Mouse (Mus musculus): ENCODE results near the gene Pkp1.

The Pkp1 gene

GRCm38 (mm10) chr1:135909381-135909780, 9.6 kb downstream of the Pkp1 start:
- no peak for DNase-seq (ENCODE audit: extremely low read depth, low read depth, low spot score)

DNA sequence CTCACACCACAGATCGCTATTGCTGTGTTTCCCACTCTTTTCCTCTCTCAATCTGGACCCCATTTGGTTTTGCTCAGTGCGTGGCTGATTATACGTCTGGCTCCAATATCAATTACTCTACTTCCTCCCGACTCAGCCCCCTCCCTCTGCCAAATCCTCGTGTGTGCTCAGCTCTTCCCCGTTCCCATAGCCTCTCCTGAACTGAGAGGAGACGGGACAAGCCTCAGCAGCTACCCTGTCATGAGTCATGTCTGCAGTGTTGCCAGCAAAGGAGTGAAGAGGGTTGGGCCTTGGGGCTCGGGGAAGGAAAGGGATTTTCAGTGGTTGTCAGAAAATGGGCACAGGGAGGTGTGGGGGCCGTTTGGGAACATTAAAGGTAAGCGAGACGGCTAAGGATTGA, 12.3 kb downstream of the Pkp1 start:
- no peak for DNase-seq (ENCODE audit: extremely low read depth, low read depth, low spot score)

DNA sequence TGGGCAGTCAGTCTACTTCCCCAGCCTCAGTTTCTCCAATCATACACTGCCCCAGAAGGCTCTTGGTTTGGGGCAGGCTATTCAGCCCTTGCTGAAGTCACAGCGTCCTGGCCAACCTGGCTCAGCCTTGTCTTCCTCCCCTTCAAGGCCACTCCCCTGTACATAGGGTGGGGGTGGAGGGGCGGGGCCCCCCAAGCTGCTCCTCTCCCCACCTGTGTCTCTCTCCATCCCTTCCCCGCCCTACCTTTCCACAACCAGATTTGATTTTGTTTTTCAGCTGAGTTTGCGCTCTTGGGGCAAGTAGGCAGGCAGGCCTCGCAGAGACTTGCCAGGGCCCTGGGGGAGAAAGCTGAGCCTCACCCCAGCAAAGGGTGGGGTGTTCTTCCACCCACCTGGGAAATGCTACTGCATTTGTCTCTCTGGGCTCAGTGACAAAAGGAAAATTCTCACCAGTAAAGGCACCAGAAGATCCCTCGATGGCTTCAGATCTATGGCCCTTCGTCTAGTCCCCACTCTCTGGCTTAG, 19.0 kb downstream of the Pkp1 start:
- no peak for DNase-seq (ENCODE audit: extremely low read depth, low read depth, low spot score)

- no peak for DNase-seq (ENCODE audit: extremely low read depth, low read depth, low spot score)
Observed at GRCm38 (mm10) chr1:135899295-135899694, 19.7 kb downstream of the Pkp1 start.

DNA sequence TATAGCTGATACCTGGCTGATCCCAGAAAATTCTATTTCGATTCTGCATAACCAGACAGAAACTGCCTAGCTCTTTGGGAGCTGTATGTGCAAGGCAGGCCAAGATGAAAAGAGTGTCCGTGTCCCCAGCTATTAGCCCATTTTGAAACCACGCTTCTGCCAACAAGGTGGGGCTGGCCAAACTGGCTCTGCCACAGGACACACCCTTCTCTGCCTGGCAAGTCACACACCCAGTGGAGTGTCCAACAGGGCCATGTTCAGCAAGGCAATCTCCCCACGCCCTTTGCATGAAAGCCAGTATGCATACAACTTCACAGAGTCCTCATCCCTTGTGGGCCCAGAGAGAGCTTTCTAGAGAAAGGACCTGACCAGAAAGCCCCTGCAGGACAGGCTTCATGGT, 23.6 kb downstream of the Pkp1 start:
- DNase-seq (ENCODE audit: extremely low read depth, low read depth, low spot score), result no peak

DNA sequence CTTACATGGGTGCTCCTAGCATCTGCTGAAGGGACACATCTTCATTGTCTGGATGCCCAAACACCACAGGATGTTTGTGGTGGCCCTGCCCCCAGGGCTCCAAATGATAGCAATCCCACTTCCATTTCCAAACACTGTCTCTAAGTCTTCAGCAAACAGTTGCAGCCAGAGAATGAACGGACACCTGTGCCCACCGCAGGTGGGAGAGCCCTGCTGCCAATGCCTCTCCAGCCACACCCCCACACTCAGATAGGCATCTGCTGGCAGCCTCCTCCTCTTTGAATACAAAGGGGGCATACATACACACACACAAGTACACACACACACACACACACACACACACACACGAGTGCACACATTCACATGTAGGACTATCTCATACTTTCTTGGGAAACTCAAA, 25.6 kb downstream of the Pkp1 start:
- DNase-seq (ENCODE audit: extremely low read depth, low read depth, low spot score), result no peak

DNA sequence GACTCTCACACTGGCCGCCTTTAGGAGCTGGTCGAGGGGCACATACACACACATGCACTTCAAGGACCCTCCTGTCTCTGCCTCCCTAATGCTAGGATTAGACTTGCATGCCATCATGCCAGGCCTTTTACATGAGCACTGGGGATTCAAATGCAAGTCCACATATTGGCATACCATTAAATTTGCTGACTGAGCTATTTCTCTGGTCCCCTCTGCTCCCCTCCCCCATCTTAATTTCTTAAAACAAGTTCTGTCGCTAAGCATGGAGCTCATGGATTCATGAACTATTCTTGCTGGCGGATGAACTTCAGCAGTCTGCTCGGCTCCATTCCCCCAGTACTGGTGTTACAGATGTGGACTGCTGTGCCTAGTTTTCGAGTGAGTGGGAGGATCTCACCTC, 26.2 kb downstream of the Pkp1 start:
- DNase-seq (ENCODE audit: extremely low read depth, low read depth, low spot score), result no peak

GRCm38 (mm10) chr1:135892233-135892632, 26.8 kb downstream of the Pkp1 start:
- no peak for DNase-seq (ENCODE audit: extremely low read depth, low read depth, low spot score)

DNA sequence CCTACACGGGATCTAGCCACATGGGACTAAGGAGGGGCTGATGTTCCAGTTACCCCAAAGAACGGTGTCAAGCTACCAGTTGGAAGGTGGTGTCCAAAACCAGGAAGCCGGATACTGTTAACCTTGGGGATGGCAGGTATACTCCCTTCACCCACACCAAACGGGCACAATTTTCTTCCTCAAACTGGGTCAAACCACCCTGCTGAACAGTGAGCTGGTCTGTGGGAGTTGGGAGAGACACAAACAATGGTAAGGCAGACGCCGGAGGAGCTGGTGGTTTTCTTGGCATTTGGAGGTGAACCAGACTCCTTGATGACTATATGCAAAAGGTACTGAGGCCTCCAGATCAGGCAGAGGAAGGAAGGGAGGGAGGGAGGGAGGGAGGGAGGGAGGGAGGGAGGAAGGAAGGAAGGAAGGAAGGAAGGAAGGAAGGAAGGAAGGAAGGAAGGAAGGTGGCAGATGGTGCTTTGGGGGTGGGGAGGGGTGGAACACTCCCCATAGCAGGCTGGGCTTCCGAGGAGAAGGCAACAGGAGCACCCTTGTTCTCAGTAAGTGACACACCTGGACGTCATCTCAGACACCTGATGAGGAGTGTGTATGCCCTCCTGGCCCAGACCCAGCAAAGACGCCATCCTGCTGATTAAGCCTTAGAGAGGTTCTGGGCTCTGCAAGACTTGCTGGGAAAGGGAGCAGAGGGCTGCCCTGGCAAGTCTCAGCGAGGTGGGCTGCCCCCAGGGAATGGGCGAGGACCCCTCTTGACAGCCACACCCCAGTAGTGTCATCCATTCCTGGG, 27.4 kb downstream of the Pkp1 start:
- no peak for DNase-seq (ENCODE audit: extremely low read depth, low read depth, low spot score)

DNA sequence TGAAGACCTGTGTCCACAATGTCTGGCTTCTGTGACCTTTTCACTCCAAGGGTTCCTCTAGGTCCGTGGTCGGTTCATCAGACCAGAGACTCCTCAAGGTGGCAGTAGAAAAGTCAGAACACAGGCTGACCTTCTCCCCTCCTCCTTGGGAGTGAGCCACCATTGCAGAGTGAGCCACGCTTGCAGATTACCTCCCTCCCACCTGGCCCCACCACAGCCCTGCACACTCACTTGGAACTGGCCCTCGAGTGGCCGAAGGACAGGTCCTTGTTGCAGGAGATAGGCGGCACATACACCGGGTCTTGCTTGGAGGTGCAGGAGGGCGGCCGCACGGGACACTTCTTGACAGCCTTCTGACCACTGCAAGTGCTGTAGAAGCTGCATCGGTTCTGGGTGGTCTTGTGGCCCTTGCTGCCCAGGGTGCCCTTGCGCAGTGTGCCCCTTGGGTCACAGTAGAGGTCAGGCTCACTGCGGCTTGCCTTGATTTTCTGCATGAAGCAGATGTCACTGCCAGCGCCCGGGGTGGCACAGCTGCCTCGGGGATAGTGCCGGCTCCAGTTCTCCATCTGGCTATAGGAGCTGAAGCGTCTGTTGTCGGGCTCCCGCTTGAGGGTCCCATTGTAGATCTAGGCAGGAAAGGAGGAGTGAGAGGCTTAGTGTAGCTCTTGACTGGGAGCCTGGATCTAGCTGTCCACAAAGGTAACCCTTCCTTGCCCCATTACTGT, 29.4 kb downstream of the Pkp1 start:
- DNase-seq (ENCODE audit: extremely low read depth, low read depth, low spot score), result no peak

- no peak for DNase-seq (ENCODE audit: extremely low read depth, low read depth, low spot score)
Observed at GRCm38 (mm10) chr1:135882385-135883109, 36.5 kb downstream of the Pkp1 start.

GRCm38 (mm10) chr1:135877248-135877647, 41.8 kb downstream of the Pkp1 start:
- DNase-seq (ENCODE audit: extremely low read depth, low read depth, low spot score), result no peak

DNA sequence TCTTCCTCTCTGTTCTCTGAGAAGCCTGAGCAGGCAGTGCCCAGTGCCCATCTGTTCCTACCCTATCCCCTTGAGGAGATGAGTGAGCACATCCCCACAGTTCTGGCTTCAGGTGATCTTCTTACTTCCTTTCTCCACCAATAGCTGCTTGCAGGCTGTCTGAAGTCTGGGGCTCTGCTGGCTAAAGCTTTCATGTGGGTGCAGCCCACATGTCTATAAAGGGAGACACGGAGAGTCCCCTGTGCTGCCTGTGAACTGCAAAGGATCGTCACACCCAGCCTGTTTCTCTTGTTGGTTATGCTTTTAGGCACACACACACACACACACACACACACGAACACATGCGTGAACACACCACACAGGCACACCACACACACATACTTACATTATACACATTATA, 46.0 kb downstream of the Pkp1 start:
- no peak for DNase-seq (ENCODE audit: extremely low read depth, low read depth, low spot score)

DNA sequence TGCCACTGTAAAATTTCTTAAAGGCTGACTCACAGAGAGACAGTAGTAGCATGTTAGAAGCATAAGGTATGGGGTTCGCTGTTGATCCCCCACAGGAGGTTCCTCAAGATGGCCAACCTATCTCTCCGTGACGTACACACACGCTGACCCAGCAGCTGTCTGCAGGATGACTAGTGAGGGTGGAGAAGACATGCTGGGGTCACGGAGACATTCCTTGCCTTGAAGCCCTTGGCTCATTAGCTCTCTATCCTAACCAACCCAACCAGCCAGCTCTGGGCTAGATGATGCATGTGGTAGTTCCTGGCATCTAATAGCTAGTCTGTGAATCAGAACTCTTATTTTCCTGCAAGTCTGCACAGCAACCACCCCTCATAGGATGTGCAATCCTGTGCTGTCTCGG, 50.4 kb downstream of the Pkp1 start:
- no peak for DNase-seq (ENCODE audit: extremely low read depth, low read depth, low spot score)

- no peak for DNase-seq (ENCODE audit: extremely low read depth, low read depth, low spot score)
Observed at GRCm38 (mm10) chr1:135865518-135866194, 53.4 kb downstream of the Pkp1 start.

DNA sequence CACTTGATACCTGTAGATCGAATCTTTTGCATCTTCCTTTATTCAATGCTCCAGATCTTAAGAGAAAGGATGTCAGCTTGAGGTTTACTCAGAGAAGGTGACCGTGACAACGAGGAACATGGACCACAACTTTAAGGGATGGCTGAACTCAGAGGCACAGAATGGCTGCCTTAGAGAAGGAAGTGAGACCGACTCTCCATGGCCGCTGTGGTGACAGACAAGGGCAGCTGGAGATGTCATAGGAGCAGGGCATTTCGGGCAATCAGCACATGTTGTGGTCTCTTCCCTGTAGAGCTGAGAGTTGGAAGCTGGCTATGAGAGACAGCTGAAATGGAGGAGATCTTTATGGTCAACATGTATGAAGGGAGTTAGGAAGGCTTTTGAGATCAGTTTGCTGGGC, 54.2 kb downstream of the Pkp1 start:
- no peak for DNase-seq (ENCODE audit: extremely low read depth, low read depth, low spot score)

DNA sequence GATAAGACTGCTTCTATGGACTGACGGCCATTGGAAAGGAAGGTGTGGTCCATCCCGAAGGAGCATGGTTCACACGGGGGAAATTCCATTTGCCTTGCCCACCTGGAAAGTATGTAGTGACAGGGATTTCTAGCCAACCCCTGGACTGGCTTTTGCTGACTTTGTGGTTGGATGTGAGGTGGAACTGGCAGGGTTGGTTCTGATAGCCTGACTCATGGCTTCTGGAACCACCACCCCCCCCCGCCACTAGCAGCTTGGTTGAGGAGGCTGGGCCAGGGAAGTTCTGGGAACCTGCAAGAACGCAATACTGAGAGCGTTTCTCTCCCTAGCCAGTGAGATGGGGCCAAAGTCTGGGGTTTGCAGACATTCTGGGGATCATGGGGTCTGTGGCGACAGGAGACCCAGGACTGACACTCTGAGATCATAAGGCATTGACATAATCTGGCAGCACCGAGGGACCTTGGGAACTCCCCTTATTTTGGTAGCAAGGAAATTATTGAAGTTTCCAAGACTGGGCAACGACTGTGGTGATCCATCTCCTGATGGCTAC, 55.1 kb downstream of the Pkp1 start:
- no peak for DNase-seq (ENCODE audit: extremely low read depth, low read depth, low spot score)

DNA sequence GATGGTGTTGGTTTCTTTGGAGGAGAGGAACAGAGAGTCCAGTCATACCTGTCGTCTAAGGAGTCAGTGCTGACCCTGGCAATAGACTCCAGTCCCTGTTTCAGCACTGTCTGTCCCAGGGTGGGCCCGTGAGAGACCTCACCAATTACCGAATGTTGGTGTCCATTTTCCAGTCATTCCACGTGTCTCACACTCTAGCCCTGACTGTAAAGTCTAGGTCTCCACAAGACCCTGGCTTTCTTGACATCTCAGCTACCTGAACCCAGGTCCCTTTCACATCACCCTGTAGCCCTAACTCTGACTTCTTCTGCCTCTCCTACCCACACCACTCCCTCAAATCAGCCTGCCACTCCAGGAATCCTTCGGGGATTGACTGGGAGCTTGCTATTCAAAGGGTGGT, 56.4 kb downstream of the Pkp1 start:
- DNase-seq (ENCODE audit: extremely low read depth, low read depth, low spot score), result no peak

DNA sequence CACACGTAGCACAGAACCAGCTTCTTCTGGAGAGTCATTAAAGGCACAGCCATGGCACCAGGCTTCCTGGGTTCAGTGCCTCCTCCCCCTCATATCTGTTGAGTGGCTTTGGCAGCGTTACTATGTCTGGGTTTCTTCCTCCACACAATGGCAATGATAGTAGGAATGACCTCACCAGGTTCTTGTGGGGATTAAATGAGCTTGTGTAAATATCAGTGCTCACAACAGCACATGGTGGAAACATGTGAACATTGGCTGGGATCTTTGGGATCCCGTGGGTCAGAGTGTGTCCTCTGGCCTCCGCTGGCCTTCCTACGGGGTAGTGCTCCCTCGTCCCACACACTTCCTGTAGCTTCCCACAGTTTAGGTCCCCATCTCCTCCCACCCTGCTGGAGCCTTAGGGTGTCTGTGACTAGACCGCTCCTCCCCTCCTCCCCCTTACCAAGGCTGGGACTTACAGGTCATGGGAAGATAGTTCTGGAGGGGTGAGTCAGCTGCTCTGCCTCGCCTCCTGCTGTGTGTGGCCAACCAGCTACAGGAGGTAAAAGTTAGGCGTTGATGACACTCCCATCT, 56.9 kb downstream of the Pkp1 start:
- peak; percentile 39 for DNase-seq (ENCODE audit: extremely low read depth, low read depth, low spot score)

- DNase-seq (ENCODE audit: extremely low read depth, low read depth, low spot score), result no peak
Observed at GRCm38 (mm10) chr1:135861091-135861490, 57.9 kb downstream of the Pkp1 start.

Measured in fat pad, adult 2 months (tissue).